Mouse (Mus musculus) gonadal fat pad, adult 2 months (tissue): ENCODE results near the gene Adamtsl4. TPM values are rescaled to one million over a fixed set of nuclear protein-coding genes. Genes with fewer than 3 reads are reported as not detected.

ENCODE experiments used
- DNase-seq: peaks from one replicate; pipeline ENCODE4 v3.0.0-alpha.2; 2012; ENCODE audit warnings: low read depth
- polyA plus RNA-seq: library from polyadenylated mRNA; depleted of rRNA; stranded (reverse); fragments of >200 nt; gene quantifications from 2 replicates; pipeline ENCODE4 v1.2.3, GENCODE M21; 2012; rRNA removed

The Adamtsl4 gene
- polyA plus RNA-seq, 1 experiment: 12.5 TPM

GRCm38 (mm10) chr3:95635636-95636035, 52.1 kb downstream of the Adamtsl4 start:
- DNase-seq: no peak

GRCm38 (mm10) chr3:95632648-95633588, 54.8 kb downstream of the Adamtsl4 start:
- no peak for DNase-seq

GRCm38 (mm10) chr3:95631304-95631703, 56.4 kb downstream of the Adamtsl4 start:
- DNase-seq: no peak

GRCm38 (mm10) chr3:95630856-95631255, 56.9 kb downstream of the Adamtsl4 start:
- no peak for DNase-seq

- no peak for DNase-seq
Measured at GRCm38 (mm10) chr3:95629755-95630154, 58.0 kb downstream of the Adamtsl4 start.

- DNase-seq: no peak
Measured at GRCm38 (mm10) chr3:95627763-95628162, 60.0 kb downstream of the Adamtsl4 start.

Other genes starting within 250 kb of the Adamtsl4 start
- 14.6 and 14.8 TPM in 2 replicates for gene Ctsk, start 188.7 kb downstream of the Adamtsl4 start, polyA plus RNA-seq
- gene Ctss, start 161.1 kb downstream of the Adamtsl4 start, polyA plus RNA-seq: 26.2 and 27.6 TPM in 2 replicates
- gene Hormad1, start 128.2 kb downstream of the Adamtsl4 start, polyA plus RNA-seq: not detected in 2 replicates
- 11.1 and 12.8 TPM in 2 replicates for gene Golph3l, start 99.0 kb downstream of the Adamtsl4 start, polyA plus RNA-seq
- 14.6 and 19.8 TPM in 2 replicates for gene Ensa, start 62.9 kb downstream of the Adamtsl4 start, polyA plus RNA-seq
- 27.3 and 42.5 TPM in 2 replicates for gene Mcl1, start 29.1 kb downstream of the Adamtsl4 start, polyA plus RNA-seq
- 504 and 611 TPM in 2 replicates for gene Ecm1, start 51.7 kb upstream of the Adamtsl4 start, polyA plus RNA-seq
- gene Tars2, start 72.3 kb upstream of the Adamtsl4 start, polyA plus RNA-seq: 25.2 and 31.4 TPM in 2 replicates
- gene Rprd2, start 130.9 kb upstream of the Adamtsl4 start, polyA plus RNA-seq: 11.1 and 16.2 TPM in 2 replicates
- gene Prpf3, start 168.0 kb upstream of the Adamtsl4 start, polyA plus RNA-seq: 9.9 and 11.6 TPM in 2 replicates
- 87.1 and 129 TPM in 2 replicates for gene Mrps21, start 183.6 kb upstream of the Adamtsl4 start, polyA plus RNA-seq
- gene Ciart, start 194.3 kb upstream of the Adamtsl4 start, polyA plus RNA-seq: 8.7 and 9.0 TPM in 2 replicates
- 9.5 and 14.8 TPM in 2 replicates for gene BC028528, start 204.1 kb upstream of the Adamtsl4 start, polyA plus RNA-seq
- 125 and 127 TPM in 2 replicates for gene Aph1a, start 206.1 kb upstream of the Adamtsl4 start, polyA plus RNA-seq
- 12.9 and 14.1 TPM in 2 replicates for gene Car14, start 216.8 kb upstream of the Adamtsl4 start, polyA plus RNA-seq
- 13.1 and 28.1 TPM in 2 replicates for gene Anp32e, start 241.3 kb upstream of the Adamtsl4 start, polyA plus RNA-seq